Mouse (Mus musculus): ENCODE data around the gene Anapc15-ps. TPM values are rescaled to one million over a fixed set of nuclear protein-coding genes. Genes with fewer than 3 reads are reported as not detected.

Anapc15-ps gene
- polyA plus RNA-seq, 1 experiment from 2014 or later: not detected

DNA sequence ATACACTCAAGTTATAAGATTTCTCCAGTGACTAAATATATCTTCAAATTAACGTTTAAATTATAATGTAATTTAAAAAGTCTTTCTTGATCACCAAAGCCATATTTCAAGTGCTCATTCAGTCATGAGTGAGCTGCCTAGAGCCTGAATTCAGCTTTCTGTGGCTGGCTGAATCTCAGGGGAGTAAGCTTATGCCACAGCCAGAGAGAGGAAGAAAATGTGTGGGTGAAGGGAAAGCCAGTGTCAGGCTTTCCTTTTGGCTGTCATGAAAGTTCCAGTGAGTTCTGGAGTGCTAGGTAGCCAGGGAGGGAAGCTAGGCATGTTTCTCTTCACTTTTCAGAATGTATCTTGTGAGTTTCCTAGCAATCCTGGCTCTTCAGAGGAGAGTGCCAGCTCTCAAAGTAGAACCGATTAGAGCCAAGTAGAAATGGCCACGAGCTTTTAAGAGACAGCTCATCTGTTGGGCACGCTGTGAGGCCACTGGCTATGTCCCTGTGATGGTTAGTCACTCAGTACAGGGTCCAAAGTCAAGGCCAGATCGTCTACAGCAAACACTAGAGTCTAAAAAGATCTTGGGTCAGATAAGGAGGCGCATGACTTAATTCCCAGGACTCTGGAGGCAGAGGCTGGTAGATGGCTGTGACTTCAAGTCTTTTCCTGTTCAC lies 29.4 kb downstream of the Anapc15-ps start:
- peak overlapping the region; percentile 84 for H3K27ac ChIP-seq (ENCODE audit: low read depth, low read length)
- H3K27me3 ChIP-seq (replicated peaks; ENCODE audit: control insufficient read depth, insufficient read depth, low read length): no peaks in the 10 kb centered on the region
- H3K9ac ChIP-seq (ENCODE audit: low read depth, low read length): no peak overlapping the region
- no peak overlapping the region for H3K4me3 ChIP-seq (ENCODE audit: low read depth, low read length)
- H3K4me1 ChIP-seq (replicated peaks; ENCODE audit: control insufficient read depth, insufficient read depth, low read length): peaks cover 12% of the 10 kb centered on the region
- WGBS: 34% methylated on average over 6 of the region's 6 CpGs
- ATAC-seq: peak; percentile 91
- no peaks in the 10 kb centered on the region for H3K36me3 ChIP-seq (ENCODE audit: control insufficient read depth, insufficient read depth)
- H3K9me3 ChIP-seq (ENCODE audit: control insufficient read depth): no peaks in the 10 kb centered on the region
- TF ChIP-seq CTCF (IDR thresholded peaks at IDR 0.05; ENCODE audit: low read depth): no peak
- no peak overlapping the region for H3K4me2 ChIP-seq (replicated peaks; ENCODE audit: low read depth)

DNA sequence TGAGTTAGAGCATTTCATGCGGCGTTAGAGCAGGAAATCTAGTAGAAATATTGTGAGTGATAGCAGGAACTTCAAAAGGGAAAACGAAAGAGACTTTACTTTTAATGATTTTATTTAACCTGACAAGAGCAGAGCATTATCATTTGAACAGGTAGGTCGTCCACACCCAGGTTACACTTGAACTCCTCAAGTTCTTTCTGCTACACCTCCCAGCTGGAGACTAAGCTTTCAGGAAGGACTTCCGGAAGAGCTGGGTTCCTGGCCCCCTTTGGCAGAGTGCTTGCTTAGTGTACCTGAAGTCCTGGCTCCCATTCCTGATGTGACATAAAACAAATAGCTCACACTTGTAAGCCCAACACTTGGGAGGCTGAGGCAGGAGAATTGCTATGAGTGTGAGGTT lies 30.2 kb downstream of the Anapc15-ps start:
- peak overlapping the region; percentile 84 for H3K27ac ChIP-seq (ENCODE audit: low read depth, low read length)
- no peak for TF ChIP-seq CTCF (IDR thresholded peaks at IDR 0.05; ENCODE audit: low read depth)
- no peaks in the 10 kb centered on the region for H3K36me3 ChIP-seq (ENCODE audit: control insufficient read depth, insufficient read depth)
- whole genome bisulfite sequencing: 45% methylated on average over 5 of the region's 5 CpGs
- no peaks in the 10 kb centered on the region for H3K27me3 ChIP-seq (replicated peaks; ENCODE audit: control insufficient read depth, insufficient read depth, low read length)
- H3K4me1 ChIP-seq (replicated peaks; ENCODE audit: control insufficient read depth, insufficient read depth, low read length): peaks cover 12% of the 10 kb centered on the region
- H3K9me3 ChIP-seq (ENCODE audit: control insufficient read depth): no peaks in the 10 kb centered on the region
- ATAC-seq: no peak
- H3K9ac ChIP-seq (ENCODE audit: low read depth, low read length): no peak overlapping the region
- no peak overlapping the region for H3K4me3 ChIP-seq (ENCODE audit: low read depth, low read length)
- no peak overlapping the region for H3K4me2 ChIP-seq (replicated peaks; ENCODE audit: low read depth)

DNA sequence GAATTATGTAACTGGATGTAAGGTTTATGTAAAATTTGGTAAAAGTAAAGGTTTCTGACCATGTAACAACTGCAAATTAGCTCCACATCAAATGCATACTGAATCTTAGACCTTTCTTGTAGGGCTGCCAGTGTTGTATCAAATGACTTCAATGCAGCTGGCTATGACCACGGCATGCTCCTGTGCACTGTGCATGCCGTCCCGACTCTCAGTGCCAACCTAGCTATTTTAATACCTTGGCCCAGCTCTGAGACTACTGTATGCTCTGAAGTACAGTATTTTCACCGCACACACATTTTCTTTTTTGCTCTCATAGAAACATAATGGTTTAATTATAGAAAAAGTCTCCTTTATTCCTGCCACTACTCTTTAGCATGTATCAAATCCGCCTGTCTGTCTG lies 31.9 kb downstream of the Anapc15-ps start:
- Histone ChIP-seq H3K9ac (ENCODE audit: low read depth, low read length) (no peak overlapping the region), H3K36me3 (ENCODE audit: control insufficient read depth, insufficient read depth) (no peaks in the 10 kb centered on the region), H3K27me3 (replicated peaks; ENCODE audit: control insufficient read depth, insufficient read depth, low read length) (no peaks in the 10 kb centered on the region), H3K9me3 (ENCODE audit: control insufficient read depth) (no peaks in the 10 kb centered on the region), H3K4me3 (ENCODE audit: low read depth, low read length) (no peak overlapping the region), H3K4me2 (replicated peaks; ENCODE audit: low read depth) (no peak overlapping the region), H3K27ac (ENCODE audit: low read depth, low read length) (no peak overlapping the region), H3K4me1 (replicated peaks; ENCODE audit: control insufficient read depth, insufficient read depth, low read length) (peaks cover 7% of the 10 kb centered on the region)
- WGBS: 87% methylated on average over 5 of the region's 5 CpGs
- no peak for ATAC-seq
- no peak for TF ChIP-seq CTCF (IDR thresholded peaks at IDR 0.05; ENCODE audit: low read depth)

DNA sequence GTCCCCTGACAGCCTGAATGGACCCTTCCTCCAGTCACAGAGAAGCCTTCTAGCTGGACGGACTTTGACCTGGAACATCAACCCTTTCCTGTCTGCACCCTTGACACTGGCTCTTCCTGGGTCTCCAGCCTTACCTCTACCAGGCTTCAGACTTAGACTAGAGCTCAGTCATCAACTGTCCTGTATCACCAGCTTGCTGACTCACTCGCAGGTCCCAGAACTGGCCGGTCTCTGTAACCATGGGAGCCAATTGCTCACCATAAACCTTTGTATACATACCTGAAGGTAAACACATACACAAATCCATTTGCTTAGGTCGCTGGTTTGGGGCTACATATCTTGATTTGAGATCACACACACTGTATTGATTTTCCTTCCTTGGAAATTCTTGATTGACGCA lies 33.8 kb downstream of the Anapc15-ps start:
- no peak for TF ChIP-seq CTCF (IDR thresholded peaks at IDR 0.05; ENCODE audit: low read depth)
- no peaks in the 10 kb centered on the region for H3K36me3 ChIP-seq (ENCODE audit: control insufficient read depth, insufficient read depth)
- H3K4me3 ChIP-seq (ENCODE audit: low read depth, low read length): no peak overlapping the region
- no peak overlapping the region for H3K27ac ChIP-seq (ENCODE audit: low read depth, low read length)
- no peaks in the 10 kb centered on the region for H3K9me3 ChIP-seq (ENCODE audit: control insufficient read depth)
- peaks cover 7% of the 10 kb centered on the region for H3K4me1 ChIP-seq (replicated peaks; ENCODE audit: control insufficient read depth, insufficient read depth, low read length)
- H3K27me3 ChIP-seq (replicated peaks; ENCODE audit: control insufficient read depth, insufficient read depth, low read length): no peaks in the 10 kb centered on the region
- peak; percentile 66 for ATAC-seq
- no peak overlapping the region for H3K9ac ChIP-seq (ENCODE audit: low read depth, low read length)
- 30% methylated on average over 5 of the region's 5 CpGs for WGBS
- no peak overlapping the region for H3K4me2 ChIP-seq (replicated peaks; ENCODE audit: low read depth)

DNA sequence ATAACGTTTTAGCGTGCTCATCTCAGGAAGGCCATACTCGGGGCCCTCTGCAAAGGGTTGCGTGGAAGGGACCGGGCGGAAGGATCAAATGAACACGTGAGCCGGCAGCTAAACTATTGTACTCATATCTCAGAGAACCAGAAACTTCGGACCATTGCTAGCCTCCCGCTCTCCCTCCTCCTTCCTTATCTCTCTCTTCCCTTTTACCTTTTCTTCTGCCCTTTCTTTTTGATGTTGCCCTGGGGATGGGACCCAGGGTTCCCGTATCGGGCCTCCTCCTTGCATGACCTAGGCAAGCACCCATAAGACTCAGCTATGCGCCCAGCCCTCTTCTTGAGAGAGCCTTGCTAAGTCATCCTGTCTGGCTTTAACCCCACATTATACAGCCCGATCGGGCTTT lies 38.5 kb downstream of the Anapc15-ps start:
- ATAC-seq: no peak
- WGBS: 72% methylated on average over 15 of the region's 15 CpGs
- no peak overlapping the region for H3K27ac ChIP-seq (ENCODE audit: low read depth, low read length)

DNA sequence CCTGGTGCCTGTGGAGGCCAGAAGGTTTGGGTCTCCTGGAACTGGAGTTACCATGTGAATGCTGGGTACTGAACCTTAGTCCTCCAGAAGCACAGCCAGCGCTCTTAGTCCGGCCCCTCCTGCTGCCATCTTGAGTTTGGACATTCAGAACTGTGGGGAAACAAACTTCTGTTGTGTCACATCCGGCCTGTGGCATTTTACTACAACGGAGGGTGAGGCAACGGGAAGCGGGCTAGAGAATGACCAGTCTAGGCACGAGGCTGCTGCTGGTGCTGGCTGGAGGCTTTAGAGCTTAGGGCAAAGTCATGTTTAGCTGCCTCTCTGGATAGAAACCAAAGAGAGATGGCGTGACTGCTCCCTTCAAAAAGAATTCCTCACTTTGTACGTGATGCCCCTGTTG lies 39.0 kb downstream of the Anapc15-ps start:
- no peak for ATAC-seq
- no peak overlapping the region for H3K4me3 ChIP-seq (ENCODE audit: low read depth, low read length)
- 84% methylated on average over 9 of the region's 9 CpGs for WGBS
- H3K27me3 ChIP-seq (replicated peaks; ENCODE audit: control insufficient read depth, insufficient read depth, low read length): no peaks in the 10 kb centered on the region
- H3K36me3 ChIP-seq (ENCODE audit: control insufficient read depth, insufficient read depth): no peaks in the 10 kb centered on the region
- no peaks in the 10 kb centered on the region for H3K9me3 ChIP-seq (ENCODE audit: control insufficient read depth)
- H3K4me1 ChIP-seq (replicated peaks; ENCODE audit: control insufficient read depth, insufficient read depth, low read length): no peaks in the 10 kb centered on the region
- TF ChIP-seq CTCF (IDR thresholded peaks at IDR 0.05; ENCODE audit: low read depth): no peak
- no peak overlapping the region for H3K9ac ChIP-seq (ENCODE audit: low read depth, low read length)
- no peak overlapping the region for H3K4me2 ChIP-seq (replicated peaks; ENCODE audit: low read depth)
- H3K27ac ChIP-seq (ENCODE audit: low read depth, low read length): no peak overlapping the region

More for the DNA sequence above, 38.5 kb downstream of the Anapc15-ps start:
- no peaks in the 10 kb centered on the region for H3K9me3 ChIP-seq (ENCODE audit: control insufficient read depth)
- H3K4me2 ChIP-seq (replicated peaks; ENCODE audit: low read depth): no peak overlapping the region
- no peak for TF ChIP-seq CTCF (IDR thresholded peaks at IDR 0.05; ENCODE audit: low read depth)
- no peak overlapping the region for H3K4me3 ChIP-seq (ENCODE audit: low read depth, low read length)
- H3K27me3 ChIP-seq (replicated peaks; ENCODE audit: control insufficient read depth, insufficient read depth, low read length): no peaks in the 10 kb centered on the region
- H3K9ac ChIP-seq (ENCODE audit: low read depth, low read length): no peak overlapping the region
- H3K4me1 ChIP-seq (replicated peaks; ENCODE audit: control insufficient read depth, insufficient read depth, low read length): no peaks in the 10 kb centered on the region
- H3K36me3 ChIP-seq (ENCODE audit: control insufficient read depth, insufficient read depth): no peaks in the 10 kb centered on the region

All from intestine, postnatal 0 days (tissue).